Mouse (Mus musculus): ENCODE measurements around the gene Pnrc2.

GRCm38 (mm10) chr4:135919280-135919639, 45.6 kb upstream of the Pnrc2 start:
- TF ChIP-seq CTCF (IDR thresholded peaks at IDR 0.05; ENCODE audit: control insufficient read depth, insufficient read depth, low read length) (no peak), POLR2A (IDR thresholded peaks at IDR 0.05; ENCODE audit: borderline replicate concordance, control insufficient read depth, low read depth, low read length) (no peak)
